ENCODE assay signal across 15 mouse cellular contexts in the genomic region with DNA sequence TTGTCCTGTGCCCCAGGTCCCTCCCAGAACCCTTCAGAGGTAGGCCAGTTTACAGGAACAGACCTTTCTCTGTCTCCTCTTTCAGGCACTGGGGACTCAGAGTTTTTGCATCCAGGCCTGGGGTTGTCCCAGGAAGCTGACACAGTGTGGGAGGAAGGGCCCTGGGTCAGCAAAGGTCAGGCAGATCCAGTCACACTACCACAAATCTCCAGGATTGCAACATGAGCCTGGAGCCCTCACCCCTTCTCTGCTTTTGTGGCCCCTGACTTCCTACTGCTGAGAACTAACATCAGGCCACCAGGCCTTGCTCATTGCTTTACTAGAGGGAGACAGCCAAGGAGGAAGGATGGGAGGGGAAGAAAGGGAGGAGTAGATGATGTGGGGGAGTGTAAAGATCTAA. TPM values are rescaled to one million over a fixed set of nuclear protein-coding genes. Genes with fewer than 3 reads are reported as not detected.
A peak's percentile ranks its signal among the peaks of the same experiment; 100 is the strongest.
DNase-seq lines count a peak whose midpoint lies in the region; ATAC-seq and TF ChIP-seq lines count a peak whose summit lies in the region.
"Had no signal": no experiment of that assay in that cellular context is flagged by ENCODE, and none has a peak within 500 bp of the region (broad histone marks: within the 10 kb centered on the region; RNA-seq: fewer than 3 reads in every experiment).

No protein-coding gene starts in this region.

- no peak for TF ChIP-seq EP300 in CH12.LX (IDR thresholded peaks at IDR 0.05; ENCODE audit: low read length)
- no peak for TF ChIP-seq EP300 in liver, embryonic 14.5 days (IDR thresholded peaks at IDR 0.05; ENCODE audit: low read depth)

- H3K4me1 ChIP-seq in CH12.LX (ENCODE audit: control insufficient read depth in 1 of 2, insufficient read depth in 2 of 2): peaks cover 24 to 74% of the 10 kb centered on the region in 2 experiments
- H3K4me1 ChIP-seq in kidney, embryonic 16.5 days (ENCODE audit: insufficient read depth, low read length): peaks cover 25% of the 10 kb centered on the region
- peaks cover 0 to 13% of the 10 kb centered on the region in 2 experiments; a peak in 2 of 4 replicates for H3K4me1 ChIP-seq in liver, embryonic 14.5 days (replicated peaks; ENCODE audit: control insufficient read depth in 2 of 2, insufficient read depth in 2 of 2, low read length in 1 of 2)

- peaks cover 18% of the 10 kb centered on the region for H3K79me2 ChIP-seq in CH12.LX (replicated peaks; ENCODE audit: control insufficient read depth, extremely low read depth, insufficient read depth, poor library complexity, severe bottlenecking)

- peak overlapping the region in 2 of 3 experiments; percentile 35 to 62 for H3K4me3 ChIP-seq in CH12.LX (replicated peaks in 1 of 3; ENCODE audit: low read depth in 2 of 3, low read length in 2 of 3, poor library complexity in 1 of 3)
- H3K4me3 ChIP-seq in kidney, embryonic 16.5 days (ENCODE audit: low read length): no peak overlapping the region
- H3K4me3 ChIP-seq in liver, embryonic 14.5 days (ENCODE audit: insufficient read depth in 1 of 2, low read depth in 2 of 2, low read length in 2 of 2): peak overlapping the region in 1 of 2 experiments; percentile 14; a peak in 2 of 4 replicates
- H3K4me3 ChIP-seq in gastrocnemius, adult 2 months: no peak overlapping the region
- H3K4me3 ChIP-seq: embryonic facial prominence, embryonic 13.5 days; hindbrain, embryonic 13.5 days; limb, embryonic 15.5 days; neural tube, embryonic 15.5 days had no signal

- DNase-seq in adrenal gland, adult (ENCODE audit: inconsistent age in 2 of 2, low spot score in 1 of 2): peak; percentile 65 to 68
- DNase-seq in adrenal gland, postnatal 4 days (ENCODE audit: low spot score in 2 of 2): no peak
- DNase-seq in CH12.LX (ENCODE audit: extremely low read depth): no peak
- DNase-seq in liver, embryonic 14.5 days (ENCODE audit: low read depth in 3 of 3, low spot score in 3 of 3): no peak
- DNase-seq in layer of hippocampus, postnatal 14 days (ENCODE audit: low spot score in 2 of 2): no peak
- no peak for DNase-seq in gastrocnemius, adult 2 months
- no peak for DNase-seq in gastrocnemius, adult 18-20 months (ENCODE audit: low spot score)
- DNase-seq: cerebellum, adult 11 months; midbrain, embryonic 14.5 days had no signal

- H3K9me3 ChIP-seq in CH12.LX (replicated peaks; ENCODE audit: low read length): no peaks in the 10 kb centered on the region
- H3K9me3 ChIP-seq in kidney, embryonic 16.5 days (ENCODE audit: low read length): no peaks in the 10 kb centered on the region
- H3K9me3 ChIP-seq in liver, embryonic 14.5 days (ENCODE audit: control insufficient read depth, low read length): no peaks in the 10 kb centered on the region
- H3K9me3 ChIP-seq: embryonic facial prominence, embryonic 13.5 days; G1E; hindbrain, embryonic 13.5 days; limb, embryonic 15.5 days; neural tube, embryonic 15.5 days had no signal

- no peak for TF ChIP-seq CTCF in CH12.LX (conservative IDR thresholded peaks at IDR 0.05 in 1 of 2, IDR thresholded peaks at IDR 0.05 in 1 of 2; ENCODE audit: low read depth in 2 of 2, low read length in 2 of 2)
- no peak for TF ChIP-seq CTCF in liver, embryonic 14.5 days (IDR thresholded peaks at IDR 0.05; ENCODE audit: low read depth)
- no peak for TF ChIP-seq CTCF in gastrocnemius, adult 2 months (IDR thresholded peaks at IDR 0.05)

- dilution Hi-C loops in CH12.LX (cut with MboI; ENCODE audit: extremely low pct_ligation_motif_present, extremely low pct_unique_long_range_greater_than_20kb, low sequenced_read_pairs): no loop called here

- peak overlapping the region; percentile 52; the same call in 1 of the 2 replicates for H3K9ac ChIP-seq in CH12.LX (ENCODE audit: insufficient read depth, low read depth)
- H3K9ac ChIP-seq in kidney, embryonic 16.5 days (replicated peaks; ENCODE audit: low read length): no peak overlapping the region
- no peak overlapping the region; the same call in 1 of the 2 replicates for H3K9ac ChIP-seq in liver, embryonic 14.5 days (replicated peaks)
- H3K9ac ChIP-seq: embryonic facial prominence, embryonic 13.5 days; hindbrain, embryonic 13.5 days; limb, embryonic 15.5 days; neural tube, embryonic 15.5 days had no signal

- no peak for TF ChIP-seq POLR2A in CH12.LX (IDR thresholded peaks at IDR 0.05; ENCODE audit: low read depth, low read length)

- TF ChIP-seq RAD21 in CH12.LX (IDR thresholded peaks at IDR 0.05; ENCODE audit: low read depth, low read length): no peak

- no peaks in the 10 kb centered on the region for H3K27me3 ChIP-seq in CH12.LX (replicated peaks)
- H3K27me3 ChIP-seq in kidney, embryonic 16.5 days (ENCODE audit: insufficient read depth, low read length): no peaks in the 10 kb centered on the region
- H3K27me3 ChIP-seq in liver, embryonic 14.5 days (ENCODE audit: control insufficient read depth, insufficient read depth, low read length): no peaks in the 10 kb centered on the region
- H3K27me3 ChIP-seq: embryonic facial prominence, embryonic 13.5 days; limb, embryonic 15.5 days; neural tube, embryonic 15.5 days had no signal

- peak overlapping the region; percentile 48; the same call in 1 of the 2 replicates for H3K4me2 ChIP-seq in CH12.LX (ENCODE audit: insufficient read depth, low read depth, poor library complexity, severe bottlenecking)
- H3K4me2 ChIP-seq in kidney, embryonic 16.5 days (replicated peaks; ENCODE audit: low read depth, low read length): no peak overlapping the region
- H3K4me2 ChIP-seq in liver, embryonic 14.5 days (ENCODE audit: low read depth): peak overlapping the region; percentile 61
- H3K4me2 ChIP-seq: embryonic facial prominence, embryonic 13.5 days; hindbrain, embryonic 13.5 days; limb, embryonic 15.5 days; neural tube, embryonic 15.5 days had no signal

- intact Hi-C loops in gastrocnemius, adult 2 months (cut with DNase I): no loop called here

- H3K36me3 ChIP-seq in CH12.LX (replicated peaks in 1 of 2; ENCODE audit: control insufficient read depth in 1 of 2, insufficient read depth in 1 of 2, low read length in 1 of 2): peaks cover 30 to 55% of the 10 kb centered on the region in 2 experiments
- H3K36me3 ChIP-seq in kidney, embryonic 16.5 days (ENCODE audit: insufficient read depth, low read length): no peaks in the 10 kb centered on the region
- H3K36me3 ChIP-seq in liver, embryonic 14.5 days (replicated peaks; ENCODE audit: control insufficient read depth, insufficient read depth, low read depth): no peaks in the 10 kb centered on the region
- H3K36me3 ChIP-seq: embryonic facial prominence, embryonic 13.5 days; G1E; hindbrain, embryonic 13.5 days; limb, embryonic 15.5 days; neural tube, embryonic 15.5 days had no signal

- H3K27ac ChIP-seq in CH12.LX (ENCODE audit: insufficient read depth, low read depth): peak overlapping the region; percentile 47; the same call in 1 of the 2 replicates
- no peak overlapping the region for H3K27ac ChIP-seq in kidney, embryonic 16.5 days (ENCODE audit: low read length)
- no peak overlapping the region for H3K27ac ChIP-seq in liver, embryonic 14.5 days
- H3K27ac ChIP-seq in gastrocnemius, adult 2 months: no peak overlapping the region
- H3K27ac ChIP-seq: embryonic facial prominence, embryonic 13.5 days; hindbrain, embryonic 13.5 days; limb, embryonic 15.5 days; neural tube, embryonic 15.5 days had no signal

- peak; percentile 20; the same call in 1 of the 2 replicates for ATAC-seq in kidney, embryonic 16.5 days (ENCODE audit: low FRiP score, low TSS enrichment)
- ATAC-seq in liver, embryonic 14.5 days (ENCODE audit: insufficient read depth): peak; percentile 47

- in situ Hi-C loops in CH12.LX (cut with MboI; ENCODE audit: low pct_ligation_motif_present, low pct_unique_long_range_greater_than_20kb, low sequenced_read_pairs): no loop called here

TF ChIP-seq in CH12.LX, 34 proteins besides CTCF, POLR2A, EP300 and RAD21:
- no peak for TF ChIP-seq ZNF384 (IDR thresholded peaks at IDR 0.05; ENCODE audit: low read depth, low read length)
- TF ChIP-seq PAX5 (IDR thresholded peaks at IDR 0.05; ENCODE audit: low read length): no peak
- 0 out of 2 replicates have a peak, but pooled peaks have one; percentile 38 for TF ChIP-seq ELF1 (IDR thresholded peaks at IDR 0.05; ENCODE audit: low read depth, low read length)
- peak; percentile 48; the same call in 1 of the 2 replicates for TF ChIP-seq CHD1 (IDR thresholded peaks at IDR 0.05; ENCODE audit: low read depth, low read length)
- 0 out of 2 replicates have a peak, but pooled peaks have one; percentile 5 for TF ChIP-seq ETS1 (conservative IDR thresholded peaks at IDR 0.05; ENCODE audit: low read depth, low read length)

RNA-seq across cellular contexts. Expression of gene Ikbke, which starts 2.6 kb away (rescaled TPM):
- total RNA-seq in adrenal gland, postnatal 4 days (2021): 10 to 100 TPM; 19.5 to 20.0 TPM
- total RNA-seq in CH12.LX (2012; rRNA removed) (31.6 and 43.8 TPM in 2 replicates), CH12.LX (2014; rRNA removed) (11.6 and 14.0 TPM in 2 replicates)
- polyA plus RNA-seq in CH12.LX (2012; ENCODE audit: insufficient read length, low read depth): 29.5 and 33.1 TPM in 2 replicates
- 4.8 and 5.5 TPM in 2 replicates for polyA plus RNA-seq in kidney, embryonic 16.5 days (2015; fragmentation: Nextera tagmentation; extraction: Ambion mirVana)
- polyA plus RNA-seq in liver, embryonic 14.5 days (2012; rRNA removed): 6.1 and 6.4 TPM in 2 replicates
- polyA plus RNA-seq in liver, embryonic 14.5 days (2014; fragmentation: Nextera tagmentation; extraction: Ambion mirVana): 4.9 and 5.7 TPM in 2 replicates
- total RNA-seq in layer of hippocampus, postnatal 14 days (2021): 1 to 10 TPM; 3.0 to 3.9 TPM
- total RNA-seq in gastrocnemius, adult 2 months (2021): 1 to 10 TPM in 1 of 2 experiments, under 1 TPM in 1; 0.46 to 1.1 TPM
- under 1 TPM; 0.48 to 0.81 TPM for total RNA-seq in gastrocnemius, adult 18-20 months (2021)

RNA-seq across cellular contexts. Expression of gene Rassf5, which starts 31.8 kb away (rescaled TPM):
- 10 to 100 TPM; 11.1 to 14.1 TPM for total RNA-seq in adrenal gland, postnatal 4 days (2021)
- total RNA-seq in CH12.LX (2012; rRNA removed) (11.2 and 11.5 TPM in 2 replicates), CH12.LX (2014; rRNA removed) (16.3 and 18.4 TPM in 2 replicates)
- polyA plus RNA-seq in CH12.LX (2012; ENCODE audit: insufficient read length, low read depth): 29.7 and 32.1 TPM in 2 replicates
- 2.6 and 3.1 TPM in 2 replicates for polyA plus RNA-seq in kidney, embryonic 16.5 days (2015; fragmentation: Nextera tagmentation; extraction: Ambion mirVana)
- 2.1 TPM in 2 replicates for polyA plus RNA-seq in liver, embryonic 14.5 days (2012; rRNA removed)
- polyA plus RNA-seq in liver, embryonic 14.5 days (2014; fragmentation: Nextera tagmentation; extraction: Ambion mirVana): 3.6 and 3.7 TPM in 2 replicates
- 10 to 100 TPM; 20.4 to 22.8 TPM for total RNA-seq in layer of hippocampus, postnatal 14 days (2021)
- 1 to 10 TPM in 1 of 2 experiments, under 1 TPM in 1; 0.71 to 1.1 TPM for total RNA-seq in gastrocnemius, adult 2 months (2021)
- 1 to 10 TPM in 1 of 2 experiments, under 1 TPM in 1; 0.39 to 1.1 TPM for total RNA-seq in gastrocnemius, adult 18-20 months (2021)

Comparison
In these comparisons a context has a peak if more than half of its experiments do, and no peak if none do; other contexts are left out.
1. DNase-seq: peak in adrenal gland, adult (2 of 2); none in adrenal gland, postnatal 4 days (0 of 2), CH12.LX (single experiment), liver, embryonic 14.5 days (0 of 3), layer of hippocampus, postnatal 14 days (0 of 2), gastrocnemius, adult 2 months (single experiment) and gastrocnemius, adult 18-20 months (single experiment).
2. H3K4me3 ChIP-seq: peak in CH12.LX (2 of 3); none in kidney, embryonic 16.5 days (single experiment) and gastrocnemius, adult 2 months (single experiment).
3. RNA of gene Rassf5, which starts 31.8 kb away (total RNA-seq): 20.4 to 22.8 TPM in layer of hippocampus, postnatal 14 days, 11.2 to 18.4 TPM in CH12.LX and 11.1 to 14.1 TPM in adrenal gland, postnatal 4 days; 0.39 to 1.1 TPM in gastrocnemius, adult 18-20 months and 0.71 to 1.1 TPM in gastrocnemius, adult 2 months; every median in the first group is over 4 times any median in the second.